ENCODE assay signal across 13 mouse cellular contexts in genomic region chr17:32382576-32382975, GRCm38 (mm10). TPM values are rescaled to one million over a fixed set of nuclear protein-coding genes. Genes with fewer than 3 reads are reported as not detected.
DNase-seq lines count a peak whose midpoint lies in the region; ATAC-seq and TF ChIP-seq lines count a peak whose summit lies in the region.
"Had no signal": no experiment of that assay in that cellular context is flagged by ENCODE, and none has a peak within 500 bp of the region (broad histone marks: within the 10 kb centered on the region; RNA-seq: fewer than 3 reads in every experiment).

No protein-coding gene starts in this region.

- H3K4me1 ChIP-seq in neural tube, embryonic 15.5 days, result peaks cover 10% of the 10 kb centered on the region
- H3K4me1 ChIP-seq in kidney, adult 2 months (ENCODE audit: control insufficient read depth, insufficient read depth, low read length), result no peaks in the 10 kb centered on the region; the same call in 1 of the 2 replicates

- no peak overlapping the region for H3K27ac ChIP-seq in neural tube, embryonic 15.5 days (replicated peaks)
- no peak overlapping the region for H3K27ac ChIP-seq in kidney, adult 2 months (ENCODE audit: insufficient read depth, low read depth, low read length)
- H3K27ac ChIP-seq: kidney, postnatal 0 days; stomach, postnatal 0 days had no signal

- H3K36me3 ChIP-seq in neural tube, embryonic 15.5 days, result peaks cover 78% of the 10 kb centered on the region
- H3K36me3 ChIP-seq in kidney, adult 2 months (ENCODE audit: control insufficient read depth, insufficient read depth, low read length), result no peaks in the 10 kb centered on the region

- TF ChIP-seq CTCF in kidney, adult 2 months (conservative IDR thresholded peaks at IDR 0.05; ENCODE audit: insufficient read depth, insufficient read length, low read depth, low read length), result no peak

- DNase-seq in heart, adult 11 months, result peak; percentile 94
- DNase-seq in heart, postnatal 4 days, result no peak
- no peak for DNase-seq in neural tube, embryonic 10.5 days (ENCODE audit: extremely low spot score, low spot score)
- peak; percentile 94 to 97 for DNase-seq in cerebellum, postnatal 10 days
- DNase-seq in heart, postnatal 10 days, result peak; percentile 56 to 64
- DNase-seq in lung, postnatal 4 days, result no peak
- no peak for DNase-seq in kidney, adult 2 months

- intact Hi-C loops in heart, postnatal 10 days (cut with DNase I), result no loop called here

- no peak overlapping the region for H3K9ac ChIP-seq in neural tube, embryonic 15.5 days (replicated peaks)

- H3K9me3 ChIP-seq in neural tube, embryonic 15.5 days (replicated peaks), result no peaks in the 10 kb centered on the region

- H3K27me3 ChIP-seq in neural tube, embryonic 15.5 days (replicated peaks), result no peaks in the 10 kb centered on the region
- H3K27me3 ChIP-seq in kidney, adult 2 months (replicated peaks; ENCODE audit: control insufficient read depth, insufficient read depth, low read length), result no peaks in the 10 kb centered on the region

- H3K4me3 ChIP-seq in neural tube, embryonic 15.5 days (replicated peaks), result no peak overlapping the region
- H3K4me3 ChIP-seq in kidney, adult 2 months (ENCODE audit: insufficient read depth, low read depth, low read length), result no peak overlapping the region

- TF ChIP-seq POLR2A in kidney, adult 2 months (IDR thresholded peaks at IDR 0.05; ENCODE audit: low read depth, low read length), result no peak

- WGBS in neural tube, embryonic 15.5 days, result 79% methylated on average over 7 of the region's 7 CpGs
- 96% methylated on average over 7 of the region's 7 CpGs for WGBS in kidney, adult 2 months

- ATAC-seq in neural tube, embryonic 15.5 days (ENCODE audit: low FRiP score), result peak; percentile 39; the same call in 1 of the 2 replicates
- ATAC-seq: lung, postnatal 0 days had no signal

- no peak overlapping the region for H3K4me2 ChIP-seq in neural tube, embryonic 15.5 days

RNA-seq across cellular contexts. Expression of gene Wiz, which starts 6.7 kb away (rescaled TPM):
- 10 to 100 TPM; 33.7 to 34.6 TPM for total RNA-seq in heart, postnatal 4 days (2021)
- 34.0 and 34.3 TPM in 2 replicates for polyA plus RNA-seq in neural tube, embryonic 15.5 days (2015; fragmentation: Nextera tagmentation; extraction: Ambion mirVana)
- total RNA-seq in heart, postnatal 10 days (2021), result 10 to 100 TPM; 29.5 to 30.7 TPM
- polyA plus RNA-seq in kidney, adult 2 months (2012; rRNA removed), result 30.9 and 34.6 TPM in 2 replicates

RNA-seq across cellular contexts. Expression of gene Rasal3, which starts 20.8 kb away (rescaled TPM):
- total RNA-seq in heart, postnatal 4 days (2021), result under 1 TPM; 0.52 to 0.67 TPM
- 0.55 and 11.3 TPM in 2 replicates for polyA plus RNA-seq in neural tube, embryonic 15.5 days (2015; fragmentation: Nextera tagmentation; extraction: Ambion mirVana)
- total RNA-seq in heart, postnatal 10 days (2021), result 1 to 10 TPM in 1 of 2 experiments, under 1 TPM in 1; 0.55 to 1.3 TPM
- polyA plus RNA-seq in kidney, adult 2 months (2012; rRNA removed), result 1.2 and 8.7 TPM in 2 replicates

RNA-seq across cellular contexts. Expression of gene Akap8l, which starts 32.2 kb away (rescaled TPM):
- 10 to 100 TPM; 57.4 to 57.8 TPM for total RNA-seq in heart, postnatal 4 days (2021)
- 146 and 170 TPM in 2 replicates for polyA plus RNA-seq in neural tube, embryonic 15.5 days (2015; fragmentation: Nextera tagmentation; extraction: Ambion mirVana)
- total RNA-seq in heart, postnatal 10 days (2021), result 10 to 100 TPM; 46.6 to 51.8 TPM
- 71.5 and 96.4 TPM in 2 replicates for polyA plus RNA-seq in kidney, adult 2 months (2012; rRNA removed)

RNA-seq across cellular contexts. Expression of gene Pglyrp2, which starts 41.4 kb away (rescaled TPM):
- not detected for total RNA-seq in heart, postnatal 4 days (2021)
- 4.0 TPM in 1 of 2 replicates, not detected in the other for polyA plus RNA-seq in neural tube, embryonic 15.5 days (2015; fragmentation: Nextera tagmentation; extraction: Ambion mirVana)
- total RNA-seq in heart, postnatal 10 days (2021), result under 1 TPM in 1 of 2 experiments, not detected in 1; 0.29 TPM
- polyA plus RNA-seq in kidney, adult 2 months (2012; rRNA removed), result 0.64 and 3.5 TPM in 2 replicates
- polyA plus RNA-seq: heart, embryonic 14.5 days; kidney, postnatal 0 days; limb, embryonic 11.5 days had no signal

Comparison
In these comparisons a context has a peak if more than half of its experiments do, and no peak if none do; other contexts are left out.
1. DNase-seq: peak in heart, adult 11 months (single experiment), cerebellum, postnatal 10 days (2 of 2) and heart, postnatal 10 days (2 of 2); none in heart, postnatal 4 days (single experiment), neural tube, embryonic 10.5 days (single experiment), lung, postnatal 4 days (0 of 2) and kidney, adult 2 months (single experiment).